Mouse (Mus musculus): ENCODE results near the gene Piezo1.

DNA sequence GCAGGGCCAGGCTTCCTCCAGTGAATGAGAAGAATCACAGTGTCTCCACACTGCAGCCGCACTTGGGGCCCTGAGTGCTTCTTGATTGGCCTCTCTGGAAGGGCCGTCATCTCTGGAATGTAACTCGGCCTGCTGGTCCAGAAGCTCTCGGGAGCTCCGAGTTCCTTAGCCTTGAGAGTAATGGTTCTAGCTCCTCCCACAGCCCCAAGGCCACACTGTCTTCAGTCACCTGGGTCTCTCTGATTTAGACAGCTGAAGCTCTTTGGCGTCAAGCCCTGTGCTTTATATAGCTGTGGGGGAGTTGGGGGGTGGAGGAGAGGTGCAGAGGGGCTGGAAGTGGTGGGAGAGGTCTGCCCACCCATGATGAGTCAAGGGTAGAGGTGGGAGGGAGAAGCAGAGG is 14.1 kb downstream of the Piezo1 start:
- TF ChIP-seq CTCF (IDR thresholded peaks at IDR 0.05; ENCODE audit: extremely low read depth, insufficient read depth, insufficient read length, insufficient replicate concordance): no peak
- no peak for TF ChIP-seq POLR2A (IDR thresholded peaks at IDR 0.05; ENCODE audit: low read depth, low read length)

Measured in spleen, adult 2 months (tissue).